8 mouse cellular contexts compared by ENCODE assay signal in genomic region chr10:41689941-41690887, GRCm38 (mm10). TPM values are rescaled to one million over a fixed set of nuclear protein-coding genes. Genes with fewer than 3 reads are reported as not detected.
DNase-seq lines count a peak whose midpoint lies in the region; ATAC-seq lines count a peak whose summit lies in the region.

No protein-coding gene starts in this region.

- H3K27ac ChIP-seq in forebrain, embryonic 16.5 days (ENCODE audit: low read length), result no peak overlapping the region
- no peak overlapping the region for H3K27ac ChIP-seq in hindbrain, embryonic 15.5 days (replicated peaks)

- H3K9me3 ChIP-seq in forebrain, embryonic 16.5 days (ENCODE audit: control insufficient read depth, low read length), result no peaks in the 10 kb centered on the region
- H3K9me3 ChIP-seq in hindbrain, embryonic 15.5 days, result no peaks in the 10 kb centered on the region
- H3K9me3 ChIP-seq in megakaryocyte, embryonic 14.5 days, result peaks cover 6% of the 10 kb centered on the region; the same call in 1 of the 2 replicates

- intact Hi-C loops in left cerebral cortex, postnatal 10 days (cut with DNase I), result loop anchor here (5.0 to 10.0 kb wide), 4 partner anchors 255 to 685 kb away; partner anchors contain the start of genes Ak9 and Fig4

- peak overlapping the region; percentile 90 for H3K4me2 ChIP-seq in forebrain, embryonic 16.5 days (ENCODE audit: low read length)
- peak overlapping the region; percentile 78 for H3K4me2 ChIP-seq in hindbrain, embryonic 15.5 days

- 0 out of 2 replicates have a peak, but pooled peaks cover 7% of the 10 kb centered on the region for H3K27me3 ChIP-seq in forebrain, embryonic 16.5 days (replicated peaks; ENCODE audit: control insufficient read depth, insufficient read depth, low read length)
- H3K27me3 ChIP-seq in hindbrain, embryonic 15.5 days, result peaks cover 4% of the 10 kb centered on the region
- peaks cover 19% of the 10 kb centered on the region for H3K27me3 ChIP-seq in megakaryocyte, embryonic 14.5 days (replicated peaks)

- 20% methylated on average over 24 of the region's 24 CpGs for WGBS in forebrain, embryonic 16.5 days
- 23% methylated on average over 24 of the region's 24 CpGs for WGBS in hindbrain, embryonic 15.5 days

- peak; percentile 64 for DNase-seq in Muller cell, postnatal 12 days (ENCODE audit: inconsistent ontology term)
- DNase-seq in cerebellum, adult 11 months, result peak; percentile 53
- DNase-seq in left cerebral cortex, postnatal 10 days (ENCODE audit: extremely low spot score in 1 of 2, low spot score in 2 of 2), result peak; percentile 26 to 50
- peak; percentile 55 for DNase-seq in right cerebral cortex, postnatal 14 days

- peak; percentile 58 for ATAC-seq in forebrain, embryonic 16.5 days
- ATAC-seq in hindbrain, embryonic 15.5 days (ENCODE audit: low FRiP score, low read depth), result peak; percentile 54; the same call in 1 of the 2 replicates
- ATAC-seq in erythroid progenitor cell, adult 5-6 weeks (replicated peaks; ENCODE audit: low FRiP score, poor library complexity, severe bottlenecking), result no peak

- H3K36me3 ChIP-seq in forebrain, embryonic 16.5 days (ENCODE audit: control insufficient read depth, insufficient read depth), result no peaks in the 10 kb centered on the region
- H3K36me3 ChIP-seq in hindbrain, embryonic 15.5 days, result no peaks in the 10 kb centered on the region
- H3K36me3 ChIP-seq in megakaryocyte, embryonic 14.5 days (replicated peaks; ENCODE audit: low read length), result no peaks in the 10 kb centered on the region

- H3K4me3 ChIP-seq in forebrain, embryonic 16.5 days (replicated peaks; ENCODE audit: low read length), result peak overlapping the region; percentile 47
- peak overlapping the region; percentile 41 for H3K4me3 ChIP-seq in hindbrain, embryonic 15.5 days
- H3K4me3 ChIP-seq in megakaryocyte, embryonic 14.5 days (replicated peaks), result peak overlapping the region; percentile 86

- peak overlapping the region; percentile 59 for H3K9ac ChIP-seq in forebrain, embryonic 16.5 days (replicated peaks; ENCODE audit: low read depth, low read length)
- peak overlapping the region; percentile 46 for H3K9ac ChIP-seq in hindbrain, embryonic 15.5 days

- H3K4me1 ChIP-seq in forebrain, embryonic 16.5 days (replicated peaks; ENCODE audit: control insufficient read depth, insufficient read depth, low read length), result peaks cover 4% of the 10 kb centered on the region; the same call in 1 of the 2 replicates
- H3K4me1 ChIP-seq in hindbrain, embryonic 15.5 days (replicated peaks), result 0 out of 2 replicates have a peak, but pooled peaks cover 3% of the 10 kb centered on the region
- H3K4me1 ChIP-seq in megakaryocyte, embryonic 14.5 days, result peaks cover 24% of the 10 kb centered on the region

RNA-seq across cellular contexts. Expression of gene Ccdc162, which starts 26.2 kb away (rescaled TPM):
- polyA plus RNA-seq in forebrain, embryonic 16.5 days (2015; fragmentation: Nextera tagmentation; extraction: Ambion mirVana), result 0.34 and 0.44 TPM in 2 replicates
- 0.92 and 1.8 TPM in 2 replicates for polyA plus RNA-seq in hindbrain, embryonic 15.5 days (2015; fragmentation: Nextera tagmentation; extraction: Ambion mirVana)
- under 1 TPM; 0.49 to 0.83 TPM for total RNA-seq in left cerebral cortex, postnatal 10 days (2021)
- polyA plus RNA-seq in megakaryocyte, embryonic 14.5 days (2012; ENCODE audit: insufficient read depth, low replicate concordance), result not detected in 2 replicates
- total RNA-seq in erythroid progenitor cell, adult 5-6 weeks (2015; ENCODE audit: low replicate concordance), result not detected in 2 replicates
- not detected in 2 replicates for total RNA-seq in erythroid progenitor cell, adult 5-6 weeks (2017; ENCODE audit: low replicate concordance)
